Mouse (Mus musculus): Measurements from ENCODE around the gene Slc22a2. TPM values are rescaled to one million over a fixed set of nuclear protein-coding genes. Genes with fewer than 3 reads are reported as not detected.
A peak's percentile ranks its signal among the peaks of the same experiment; 100 is the strongest.
"Not testable (repeated sequence)": the region's sequence is repeated elsewhere in the genome, so short reads cannot be mapped to it uniquely, and the experiment has no call there.

The Slc22a2 gene
- not detected for total RNA-seq (2021)
- long read RNA-seq, experiment 1: 0 reads
- long read RNA-seq, experiment 2: 0 reads

DNA sequence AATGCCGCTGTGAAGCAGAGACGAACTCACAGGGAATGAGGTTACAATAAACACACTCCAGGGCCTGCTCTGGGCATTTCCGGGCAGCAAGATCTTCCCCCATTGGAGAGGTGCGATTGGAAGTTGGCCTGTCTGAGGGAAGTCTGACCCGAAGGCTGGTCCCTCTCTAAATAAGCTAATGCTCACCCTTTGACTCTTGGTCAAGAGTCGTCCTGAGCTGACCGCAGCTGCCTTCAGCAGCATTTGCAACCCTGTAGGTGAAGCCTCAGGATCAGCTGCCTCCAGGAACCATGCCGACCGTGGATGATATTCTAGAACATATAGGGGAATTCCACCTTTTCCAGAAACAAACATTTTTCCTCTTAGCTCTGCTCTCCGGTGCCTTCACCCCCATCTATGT, at the start of gene Slc22a2:
TSS of gene Slc22a2 (plus strand) at position 142 of the 400 bp plus-strand sequence.
- DNase-seq: no peak

DNA sequence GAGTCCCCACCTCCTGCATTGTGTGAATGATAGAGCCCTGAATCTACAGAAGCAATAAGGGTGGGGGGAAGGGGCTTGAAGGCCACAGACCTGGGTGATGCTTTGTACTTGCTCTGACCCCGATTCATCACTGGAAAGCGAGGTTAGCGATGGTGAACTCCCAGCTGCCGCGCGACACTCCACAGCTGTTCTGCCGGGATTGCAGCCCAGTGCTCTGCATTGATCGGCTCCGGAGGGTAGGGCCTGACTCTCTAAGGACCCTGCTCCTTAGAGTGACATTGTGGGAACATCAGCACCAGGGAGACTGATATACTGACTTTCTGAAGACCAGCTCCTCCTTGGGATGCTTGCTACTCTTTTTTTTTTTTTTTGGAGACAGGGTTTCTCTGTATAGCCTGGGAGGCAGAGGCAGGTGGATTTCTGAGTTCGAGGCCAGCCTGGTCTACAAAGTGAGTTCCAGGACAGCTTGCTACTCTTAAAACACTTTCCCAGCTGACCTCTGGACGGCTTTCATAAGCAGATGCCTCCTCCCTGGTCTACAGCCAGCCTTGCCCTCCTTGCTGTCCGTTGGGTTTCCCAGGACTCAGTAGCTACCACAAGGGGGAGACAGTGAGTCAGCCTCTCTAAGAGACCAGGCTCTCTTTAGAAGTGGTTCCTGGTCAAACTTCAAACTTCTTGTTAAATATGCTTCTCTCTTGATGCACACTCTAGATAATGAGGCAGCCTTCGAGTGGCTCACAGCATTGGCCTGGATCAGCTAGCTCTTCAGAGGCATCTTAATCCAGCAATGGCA, 49.4 kb upstream of the Slc22a2 start:
- DNase-seq: peak; percentile 71

DNA sequence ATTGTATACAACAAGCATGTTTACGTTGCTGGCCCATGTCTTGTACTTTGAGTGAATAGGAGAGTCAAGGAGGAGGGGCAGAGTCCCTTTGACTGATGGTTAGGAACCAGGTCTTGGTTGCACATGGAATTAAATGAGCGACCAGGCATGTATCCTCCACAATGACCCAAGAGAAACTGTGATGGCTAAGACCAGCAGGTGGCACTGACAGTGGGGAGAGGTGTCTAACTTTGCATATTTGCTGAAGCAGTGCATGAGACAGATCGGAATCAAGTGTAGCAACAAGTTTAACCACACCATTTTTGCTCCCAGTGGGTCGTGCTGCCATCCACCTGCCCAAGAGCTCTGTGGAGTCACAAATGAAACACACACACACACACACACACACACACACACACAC, 21.7 kb upstream of the Slc22a2 start:
- no peak for DNase-seq

DNA sequence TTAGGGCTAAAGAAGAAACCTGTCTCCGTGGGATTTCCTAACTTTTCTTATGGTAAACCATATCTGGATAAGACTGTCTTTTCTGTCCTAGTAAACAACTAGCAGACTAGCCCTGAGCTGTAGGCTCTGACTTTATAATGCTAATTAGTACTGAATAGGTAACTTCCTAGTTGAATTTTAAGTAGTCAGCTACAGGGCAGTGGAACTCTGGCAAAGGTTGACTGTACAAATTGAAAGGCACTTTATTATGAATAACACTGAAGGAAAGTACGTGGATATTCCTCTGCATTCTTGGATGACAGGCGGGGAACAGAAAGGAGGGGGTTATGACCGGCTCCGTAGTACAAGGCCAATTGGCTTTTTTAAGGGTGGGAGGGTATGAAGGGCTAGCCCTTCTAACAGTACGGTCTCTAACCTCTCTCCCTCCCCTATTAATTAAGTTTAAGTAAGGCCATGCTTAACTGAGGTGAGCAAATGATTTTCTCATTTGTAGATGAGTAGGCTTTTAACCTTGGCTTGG, 19.4 kb upstream of the Slc22a2 start:
- not testable (repeated sequence) for DNase-seq

DNA sequence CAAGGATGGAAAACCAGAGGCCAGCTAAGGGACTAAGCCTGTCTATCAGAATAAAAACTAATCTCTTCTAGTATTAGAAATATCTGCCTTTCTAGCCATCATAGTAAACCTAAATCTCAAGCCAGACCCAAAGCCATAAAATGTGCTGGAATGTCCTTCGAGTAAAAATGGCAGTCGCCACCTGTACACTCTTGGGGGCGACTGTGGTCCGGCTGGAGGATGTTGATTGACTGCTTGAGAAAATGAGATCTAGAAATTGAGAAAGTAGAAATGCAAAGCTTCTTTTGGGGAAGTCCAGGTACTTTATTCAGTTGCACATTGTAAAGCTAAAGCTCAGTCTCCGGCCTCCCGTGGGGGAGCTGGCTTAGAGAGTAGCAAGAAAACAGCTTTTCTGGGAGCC, 18.5 kb upstream of the Slc22a2 start:
- DNase-seq: no peak

DNA sequence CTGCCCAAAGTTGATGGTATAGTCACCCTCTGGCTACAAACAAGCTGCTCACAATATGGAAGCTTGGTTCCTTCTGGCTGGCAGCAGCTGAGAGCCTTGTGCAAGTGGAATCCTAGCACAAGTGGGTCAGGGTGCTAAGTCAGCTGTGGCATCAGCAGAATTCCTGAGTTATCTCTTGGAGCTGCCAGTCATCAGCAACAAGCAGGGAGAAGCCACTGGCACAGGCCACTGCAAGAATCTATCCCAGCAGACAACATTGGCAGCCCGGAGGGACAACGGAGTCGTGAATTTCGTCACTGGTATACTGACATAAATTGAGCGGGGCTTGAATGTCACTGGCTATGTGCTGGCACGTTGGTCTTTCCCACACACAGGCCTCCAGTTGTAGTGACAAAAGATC, 12.6 kb upstream of the Slc22a2 start:
- no peak for DNase-seq

DNA sequence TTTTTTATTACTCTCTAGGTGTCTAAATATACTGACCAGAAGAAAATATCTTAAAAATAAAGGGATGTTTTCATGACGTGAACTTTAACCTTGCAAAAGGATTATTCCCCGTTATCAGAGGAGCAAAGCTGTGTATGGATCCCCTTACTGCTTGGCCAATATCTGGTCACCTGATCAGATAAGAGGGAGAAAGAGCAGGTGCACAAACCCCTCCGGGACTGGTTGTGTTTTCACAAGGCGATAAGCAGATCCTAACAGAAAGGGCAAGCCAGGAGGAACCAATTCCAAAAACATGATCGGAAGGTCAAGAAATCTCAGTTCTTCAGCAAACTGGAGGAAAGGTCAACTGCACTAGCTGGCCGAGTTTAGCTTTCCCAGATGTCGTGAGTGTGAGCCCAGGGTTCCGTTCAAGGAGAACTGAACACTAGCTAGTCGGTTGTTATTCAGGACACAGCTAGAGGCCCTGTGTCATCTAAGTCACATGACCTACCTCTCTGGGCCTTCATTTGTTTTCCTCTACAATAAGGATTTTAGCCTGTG, 11.9 kb upstream of the Slc22a2 start:
- no peak for DNase-seq

DNA sequence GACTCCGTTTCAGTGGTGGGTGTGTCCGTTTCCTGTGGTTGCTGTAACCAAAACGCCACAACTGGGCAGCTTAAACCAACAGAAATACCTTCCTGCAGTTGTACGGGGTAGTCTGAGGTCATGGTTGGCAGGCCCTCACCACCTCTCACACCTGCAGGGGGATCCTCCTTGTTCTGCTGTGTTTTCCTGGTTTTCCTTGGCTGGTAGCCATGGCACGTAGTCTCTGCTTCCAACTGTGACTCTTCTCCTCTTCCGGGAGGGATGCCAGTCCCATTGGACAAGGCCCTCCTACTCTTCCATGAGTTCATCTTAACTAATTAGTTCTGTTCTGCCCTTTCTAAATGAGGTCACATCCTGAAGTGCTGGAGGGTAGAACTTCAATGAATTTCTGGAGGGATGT, 8.5 kb upstream of the Slc22a2 start:
- no peak for DNase-seq

DNA sequence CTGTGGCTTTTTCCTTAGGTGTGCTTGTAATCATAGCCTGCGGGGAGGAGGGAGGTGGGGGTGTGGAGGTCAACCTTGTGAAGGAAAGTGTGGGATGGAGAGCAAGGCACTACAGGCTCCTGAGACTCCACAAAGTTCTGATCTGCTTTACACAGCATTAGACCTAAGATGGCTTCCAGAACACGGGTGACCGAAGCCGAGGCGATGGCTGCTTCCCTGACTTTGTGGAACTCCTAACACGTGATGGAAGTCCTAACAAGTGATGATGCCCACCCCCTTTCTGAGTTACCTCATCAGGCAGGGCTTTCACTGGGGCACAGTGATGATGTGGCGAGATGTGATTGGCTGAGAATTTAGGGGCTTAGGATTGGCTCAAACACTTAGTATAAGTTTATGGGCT, 6.8 kb upstream of the Slc22a2 start:
- no peak for DNase-seq

DNA sequence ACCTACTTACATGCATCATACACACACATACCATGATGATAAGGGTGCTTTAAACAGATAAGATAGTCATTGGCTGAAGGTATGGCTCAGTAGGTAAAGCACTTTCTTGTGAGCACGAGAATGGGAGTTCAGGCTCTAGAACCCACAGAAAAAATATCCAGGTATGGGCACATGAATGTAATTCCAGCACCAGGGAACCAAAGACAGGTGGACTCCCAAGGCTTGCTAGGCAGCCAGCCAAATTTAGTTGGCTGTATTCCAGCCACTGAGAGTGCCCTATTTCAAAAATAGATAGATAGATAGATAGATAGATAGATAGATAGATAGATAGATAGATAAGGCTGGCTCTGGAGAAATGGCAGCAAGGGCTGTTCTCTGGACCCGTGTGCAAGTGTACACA, 1.4 kb downstream of the Slc22a2 start:
- DNase-seq: no peak

DNA sequence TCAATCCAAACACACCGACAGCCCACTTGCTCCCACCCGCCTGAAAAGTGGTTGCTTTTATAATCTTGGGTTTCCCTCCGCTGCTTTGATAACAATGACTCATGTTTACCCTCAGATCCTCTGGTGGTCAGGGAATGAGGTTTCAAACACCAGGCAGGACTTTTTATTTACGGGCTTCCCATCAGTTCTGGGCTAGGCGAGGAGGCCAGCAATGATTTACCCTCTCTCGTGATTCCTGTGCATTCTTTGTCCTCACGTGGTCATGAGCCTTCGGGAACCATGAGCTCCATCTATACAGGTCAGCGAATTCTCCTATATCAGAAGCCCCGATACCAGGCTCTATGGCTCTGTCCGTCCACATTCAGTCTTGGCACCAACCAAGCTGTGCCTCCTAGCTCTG, 3.0 kb downstream of the Slc22a2 start:
- DNase-seq: no peak

DNA sequence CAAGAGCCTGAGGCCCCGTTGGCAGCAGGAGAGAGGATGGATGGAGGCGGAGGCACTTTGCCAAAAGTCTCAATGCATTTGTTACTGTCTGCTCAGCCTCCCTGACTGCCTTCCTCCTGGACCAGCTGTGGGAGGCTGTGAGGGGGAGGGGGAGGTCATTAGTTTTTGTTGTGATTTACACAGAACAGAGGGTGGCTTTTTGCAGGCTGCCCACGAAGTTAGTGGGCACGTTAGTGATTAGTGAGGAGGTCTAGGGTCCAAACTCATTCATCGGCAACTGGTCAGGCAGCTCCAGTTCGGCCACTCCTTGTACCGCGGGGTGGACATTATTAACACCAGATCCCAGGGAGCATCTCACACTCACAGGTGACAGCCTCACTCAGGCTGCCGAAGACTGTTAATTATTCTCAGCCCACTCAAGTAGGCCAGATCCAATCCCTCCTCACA, 4.9 kb downstream of the Slc22a2 start:
- no peak for DNase-seq

DNA sequence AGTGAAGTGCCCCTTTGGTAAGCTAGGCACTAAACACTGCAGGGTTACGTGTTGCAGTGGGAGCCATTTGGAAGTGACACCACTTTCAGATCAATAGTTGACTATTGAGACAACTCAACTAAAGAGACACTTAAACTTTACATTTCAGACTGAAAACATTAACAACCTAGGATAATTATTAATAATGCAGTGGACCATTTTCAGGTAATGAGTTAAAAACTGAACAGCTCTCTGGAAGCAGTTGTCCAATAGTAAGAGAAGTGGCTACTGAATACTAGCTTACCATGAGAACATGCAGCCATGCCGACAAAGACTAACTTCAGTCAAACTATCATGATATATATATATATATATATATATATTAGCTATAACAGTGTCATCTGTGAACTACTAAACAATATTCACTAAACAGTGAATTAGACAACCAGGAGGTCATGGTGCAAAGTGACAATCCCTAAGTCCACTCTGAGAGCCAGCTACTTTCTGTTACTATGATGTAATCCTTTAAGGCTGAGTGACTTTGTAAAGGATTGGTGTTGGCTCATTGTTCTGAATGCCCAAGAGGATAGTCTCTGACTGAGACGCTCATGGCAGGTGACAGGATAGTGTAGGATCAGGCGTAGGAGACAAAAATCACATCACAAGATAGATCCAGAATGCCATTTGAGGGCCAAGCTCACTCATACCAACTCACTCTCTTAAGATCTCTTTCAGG, 7.1 kb downstream of the Slc22a2 start:
- DNase-seq: no peak

DNA sequence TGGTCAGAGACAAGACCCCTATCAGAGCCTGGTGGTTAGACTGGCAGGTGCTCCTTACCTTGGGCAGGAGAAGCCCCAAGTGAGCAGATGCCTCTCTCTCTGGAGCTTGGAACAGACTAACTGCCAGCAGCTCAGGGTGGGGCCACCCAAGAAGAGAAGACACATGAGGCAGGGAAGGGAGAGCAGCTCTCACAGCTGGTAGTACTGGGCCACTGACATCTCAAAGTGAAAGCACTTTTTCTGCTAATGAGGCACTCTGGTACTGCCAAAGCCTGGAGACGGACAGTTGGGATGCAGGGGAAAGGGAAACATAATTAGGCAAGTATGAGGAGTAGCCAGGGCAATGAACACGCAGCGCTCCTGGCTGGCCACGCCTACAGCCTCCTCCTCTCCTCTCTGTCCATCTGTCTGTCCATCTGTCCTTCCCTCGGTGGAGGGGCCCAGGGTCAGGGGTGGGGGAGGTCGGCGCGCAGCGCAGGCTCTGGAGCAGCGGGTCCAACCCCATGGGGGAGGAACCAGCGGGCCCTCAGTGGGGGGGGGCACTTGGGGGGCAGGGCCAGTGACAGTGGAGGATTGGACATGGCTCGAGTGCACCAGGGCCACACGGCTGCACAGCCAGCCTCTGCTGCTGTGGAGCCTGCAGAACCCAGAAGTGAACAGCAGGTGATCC, 12.0 kb downstream of the Slc22a2 start:
- no peak for DNase-seq

DNA sequence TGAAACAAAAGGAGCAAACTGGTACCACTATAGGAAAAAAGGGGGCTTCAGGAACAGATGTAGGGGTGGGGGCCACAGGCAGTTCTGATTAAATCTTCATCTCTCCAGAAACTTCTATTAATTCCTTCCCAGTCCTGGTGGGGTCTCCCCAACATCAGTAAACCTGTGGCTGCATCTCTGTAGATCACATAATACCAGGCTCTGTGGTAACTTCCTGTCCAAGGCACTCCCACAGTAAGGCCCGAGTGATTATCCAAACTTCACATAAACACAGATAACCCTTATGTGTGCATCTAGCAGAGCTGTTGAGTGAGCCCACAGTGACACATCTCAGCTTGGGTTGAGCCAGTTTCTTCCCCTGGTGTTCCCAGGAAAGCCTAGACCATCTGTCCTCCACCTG, 22.7 kb downstream of the Slc22a2 start:
- no peak for DNase-seq

DNA sequence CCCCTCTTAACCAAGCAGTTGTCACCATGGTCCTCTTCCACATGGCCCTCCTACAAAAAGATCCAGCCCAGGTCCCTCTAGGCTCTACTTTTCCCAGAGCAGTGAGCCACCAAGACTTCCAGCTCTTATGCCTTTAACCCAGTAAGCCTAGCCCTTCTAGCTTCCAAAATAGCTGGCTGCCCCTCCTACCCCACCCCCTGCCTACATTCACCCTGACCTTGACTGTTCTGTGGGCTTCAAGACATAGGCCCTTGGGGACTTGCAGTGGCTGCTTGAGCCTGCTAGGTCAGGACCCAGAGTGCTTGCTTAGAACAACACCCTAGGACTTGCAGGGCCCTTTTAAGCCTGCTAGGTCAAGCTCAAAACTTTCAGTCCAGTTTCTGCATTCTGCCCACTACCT, 23.3 kb downstream of the Slc22a2 start:
- no peak for DNase-seq

DNA sequence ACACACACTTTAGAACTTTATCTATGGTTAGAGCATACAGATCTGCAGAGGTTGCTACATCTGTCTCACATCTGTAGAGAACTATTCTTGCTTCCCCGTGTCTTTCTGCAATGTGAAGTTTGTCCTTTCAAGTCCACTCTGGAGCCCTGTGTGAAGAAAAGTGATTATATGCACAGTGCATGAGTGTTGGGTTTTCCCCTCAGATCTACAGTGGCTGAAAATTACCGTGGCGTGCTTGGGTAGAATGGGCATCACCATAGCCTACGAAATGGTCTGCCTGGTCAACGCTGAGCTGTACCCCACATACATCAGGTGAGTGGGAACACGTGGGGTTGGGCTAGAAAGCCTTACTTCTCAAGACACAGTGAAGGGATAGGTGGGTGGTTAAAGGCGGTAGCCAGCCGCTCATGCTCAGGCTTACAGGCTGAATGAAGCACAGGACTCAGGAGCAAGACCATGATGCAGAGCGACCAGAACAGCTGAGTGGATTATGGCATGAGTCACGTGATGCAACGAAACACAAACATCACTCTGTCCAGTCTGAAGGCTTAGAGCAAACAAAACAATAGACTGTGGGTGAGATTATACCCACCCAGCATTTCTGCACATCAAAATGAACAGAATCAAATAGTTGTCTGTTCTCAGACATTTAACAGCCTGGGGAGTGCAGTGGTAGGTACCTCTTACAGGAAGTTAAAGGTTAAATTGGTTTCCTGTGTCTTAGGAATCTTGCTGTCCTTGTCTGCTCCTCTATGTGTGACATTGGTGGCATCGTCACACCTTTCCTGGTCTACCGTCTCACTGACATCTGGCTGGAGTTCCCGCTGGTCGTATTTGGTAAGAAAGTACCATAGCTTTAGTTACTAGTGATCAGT, 30.8 kb downstream of the Slc22a2 start:
- DNase-seq: no peak

DNA sequence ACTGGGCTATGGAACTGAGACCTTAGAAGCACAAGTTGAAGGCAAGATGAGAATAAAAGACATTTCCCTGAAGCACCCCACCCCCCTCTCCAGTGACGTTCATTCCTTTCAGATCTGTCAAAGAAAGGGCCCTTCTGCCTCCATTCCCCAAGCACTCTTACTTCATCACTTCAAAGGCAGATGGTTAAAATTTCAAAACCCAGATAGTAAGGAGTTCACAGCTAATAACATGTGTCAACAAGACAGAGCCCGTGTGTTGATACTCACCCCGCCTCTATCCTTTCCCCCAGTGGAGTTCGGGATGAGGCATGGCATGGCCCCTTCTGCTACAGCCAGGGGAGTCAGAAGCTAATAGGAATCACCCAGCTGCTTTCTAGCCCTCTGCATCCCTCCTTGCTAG, 31.5 kb downstream of the Slc22a2 start:
- no peak for DNase-seq

DNA sequence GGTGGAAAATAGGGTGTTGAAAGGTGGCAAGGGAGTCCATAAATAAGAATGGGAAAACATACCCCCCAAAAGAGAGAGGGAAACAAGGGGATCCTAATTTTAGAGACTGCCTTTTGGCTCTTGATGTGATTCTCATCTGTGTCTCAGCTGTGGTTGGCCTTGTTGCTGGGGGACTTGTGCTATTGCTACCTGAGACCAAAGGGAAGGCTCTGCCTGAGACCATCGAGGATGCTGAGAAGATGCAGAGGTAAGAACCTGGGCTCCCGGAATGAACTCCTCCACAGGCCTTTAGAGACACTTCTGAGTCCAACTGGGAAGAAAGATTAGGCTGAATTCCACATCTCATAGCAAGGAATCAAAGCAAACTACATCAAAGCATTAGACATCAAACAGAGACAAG, 35.7 kb downstream of the Slc22a2 start:
- no peak for DNase-seq

DNA sequence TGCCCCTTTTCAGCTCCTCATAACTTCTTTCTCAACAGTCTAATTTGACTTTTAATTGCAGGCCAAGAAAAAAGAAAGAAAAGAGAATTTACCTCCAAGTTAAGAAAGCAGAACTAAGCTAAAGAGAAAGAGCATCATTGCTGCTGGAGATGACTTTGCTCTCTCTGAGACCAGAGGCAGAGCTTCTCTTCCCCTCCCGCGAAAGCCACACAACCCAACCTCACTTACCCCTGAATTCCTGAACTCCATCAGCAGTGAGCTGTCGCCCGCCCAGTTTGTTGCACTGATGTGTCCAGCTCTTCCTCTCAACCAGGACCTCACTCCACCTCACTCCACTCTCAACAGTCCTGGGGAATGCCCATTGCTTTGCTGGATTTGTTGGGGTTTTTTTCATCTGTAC, 44.1 kb downstream of the Slc22a2 start:
- DNase-seq: no peak

DNA sequence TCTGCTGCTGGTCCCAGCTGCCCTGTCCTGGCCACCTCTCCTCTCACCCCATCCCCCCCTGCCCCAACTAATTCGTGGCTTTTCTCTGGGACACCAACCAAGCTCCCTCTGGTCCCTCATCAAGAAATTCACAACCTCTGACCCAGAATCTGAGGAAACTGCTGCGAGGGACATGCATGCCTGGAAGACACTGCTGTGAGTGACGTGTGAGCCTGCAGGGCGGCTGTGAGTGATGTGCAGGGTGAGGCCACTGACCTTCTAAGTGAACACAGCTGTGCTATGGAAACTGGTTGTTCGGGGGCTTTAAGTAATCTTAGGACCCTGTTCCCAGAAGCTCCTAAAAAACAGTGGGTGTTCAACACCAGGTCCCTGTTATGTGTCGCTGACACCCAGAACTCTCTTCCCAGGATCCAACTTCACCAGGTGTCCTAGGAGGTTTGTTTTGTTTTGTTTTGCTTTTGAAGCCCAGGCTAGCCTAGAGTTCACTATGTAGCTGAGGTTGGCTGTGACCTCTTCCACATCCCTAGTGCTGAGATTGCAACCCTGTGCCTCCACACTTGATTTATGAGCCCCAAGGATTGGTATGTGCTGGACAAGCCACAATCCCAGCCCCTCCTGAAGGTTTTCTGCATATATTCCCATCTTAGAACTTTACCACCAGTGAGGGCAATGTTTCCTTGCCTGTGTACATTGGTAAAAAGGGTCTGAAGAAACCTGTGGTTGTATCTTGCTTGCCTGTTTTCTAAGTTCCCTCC, 47.2 kb downstream of the Slc22a2 start:
- no peak for DNase-seq
